Mouse (Mus musculus) c-Kit-negative CD71-positive TER-119-positive erythroid progenitor cells, embryonic 14.5 days (primary cell): ENCODE measurements around the gene Zfp961.
"Not testable (repeated sequence)": the region's sequence is repeated elsewhere in the genome, so short reads cannot be mapped to it uniquely, and the experiment has no call there.

Experiments used
- DNase-seq: peaks from one replicate; pipeline ENCODE4 v3.0.0-alpha.2; 2013; ENCODE audit warnings: low read depth, low spot score

The Zfp961 gene

GRCm38 (mm10) chr8:71961796-71962195, 11.0 kb downstream of the Zfp961 start:
- no peak for DNase-seq

GRCm38 (mm10) chr8:71964051-71964450, 13.2 kb downstream of the Zfp961 start:
- DNase-seq, result no peak

- no peak for DNase-seq
Measured at GRCm38 (mm10) chr8:71965166-71965565, 14.3 kb downstream of the Zfp961 start.

- DNase-seq, result no peak
Measured at GRCm38 (mm10) chr8:71966411-71966810, 15.6 kb downstream of the Zfp961 start.

GRCm38 (mm10) chr8:71967261-71967660, 16.4 kb downstream of the Zfp961 start:
- DNase-seq, result no peak

- DNase-seq, result no peak
Measured at GRCm38 (mm10) chr8:71968100-71968499, 17.3 kb downstream of the Zfp961 start.

GRCm38 (mm10) chr8:71968636-71969035, 17.8 kb downstream of the Zfp961 start:
- DNase-seq, result no peak

GRCm38 (mm10) chr8:71971945-71972344, 21.1 kb downstream of the Zfp961 start:
- DNase-seq, result no peak

- no peak for DNase-seq
Measured at GRCm38 (mm10) chr8:71974211-71974610, 23.4 kb downstream of the Zfp961 start.

- DNase-seq, result no peak
Measured at GRCm38 (mm10) chr8:71981032-71981431, 30.2 kb downstream of the Zfp961 start.

- DNase-seq, result no peak
Measured at GRCm38 (mm10) chr8:71981456-71981855, 30.6 kb downstream of the Zfp961 start.

GRCm38 (mm10) chr8:71984601-71985000, 33.8 kb downstream of the Zfp961 start:
- DNase-seq, result no peak

- DNase-seq, result no peak
Measured at GRCm38 (mm10) chr8:71988110-71988866, 37.5 kb downstream of the Zfp961 start.

- no peak for DNase-seq
Measured at GRCm38 (mm10) chr8:71988867-71989599, 38.2 kb downstream of the Zfp961 start.

- no peak for DNase-seq
Measured at GRCm38 (mm10) chr8:71999434-71999833, 48.6 kb downstream of the Zfp961 start.

- no peak for DNase-seq
Measured at GRCm38 (mm10) chr8:72000223-72000622, 49.4 kb downstream of the Zfp961 start.

- no peak for DNase-seq
Measured at GRCm38 (mm10) chr8:72002942-72003341, 52.1 kb downstream of the Zfp961 start.

- no peak for DNase-seq
Measured at GRCm38 (mm10) chr8:72005912-72006311, 55.1 kb downstream of the Zfp961 start.

- DNase-seq, result no peak
Measured at GRCm38 (mm10) chr8:72006763-72007162, 55.9 kb downstream of the Zfp961 start.

- no peak for DNase-seq
Measured at GRCm38 (mm10) chr8:72008134-72008641, 57.4 kb downstream of the Zfp961 start.

GRCm38 (mm10) chr8:72009473-72009872, 58.6 kb downstream of the Zfp961 start, which contains the start of gene Cyp4f18:
Gene Cyp4f18, minus strand, starts transcription at chr8:72009626.
- no peak for DNase-seq

- not testable (repeated sequence) for DNase-seq
Measured at GRCm38 (mm10) chr8:72013506-72014228, 62.8 kb downstream of the Zfp961 start.
